14 mouse cellular contexts compared by ENCODE assay signal in genomic region chr7:83238091-83238490, GRCm38 (mm10).
DNase-seq lines count a peak whose midpoint lies in the region; ATAC-seq and TF ChIP-seq lines count a peak whose summit lies in the region.
"Had no signal": no experiment of that assay in that cellular context is flagged by ENCODE, and none has a peak within 500 bp of the region (broad histone marks: within the 10 kb centered on the region; RNA-seq: fewer than 3 reads in every experiment).

No protein-coding gene starts in this region.

- intact Hi-C loops in left cerebral cortex, postnatal 10 days (cut with DNase I): no loop called here

- no peak overlapping the region for H3K9ac ChIP-seq in hindbrain, postnatal 0 days (replicated peaks; ENCODE audit: low read length)
- no peak overlapping the region for H3K9ac ChIP-seq in liver, embryonic 11.5 days (ENCODE audit: low read depth, low read length)
- H3K9ac ChIP-seq: liver, embryonic 12.5 days; midbrain, embryonic 15.5 days had no signal

- H3K27me3 ChIP-seq in hindbrain, postnatal 0 days (ENCODE audit: insufficient read depth, low read length): no peaks in the 10 kb centered on the region
- H3K27me3 ChIP-seq in hindbrain, embryonic 10.5 days (ENCODE audit: insufficient read depth, poor library complexity, severe bottlenecking): no peaks in the 10 kb centered on the region
- no peaks in the 10 kb centered on the region for H3K27me3 ChIP-seq in liver, embryonic 11.5 days (replicated peaks; ENCODE audit: control insufficient read depth, insufficient read depth, low read length)
- H3K27me3 ChIP-seq: liver, embryonic 12.5 days; midbrain, embryonic 15.5 days had no signal

- H3K27ac ChIP-seq in hindbrain, postnatal 0 days: no peak overlapping the region
- H3K27ac ChIP-seq in hindbrain, embryonic 10.5 days: no peak overlapping the region
- H3K27ac ChIP-seq in liver, embryonic 11.5 days (ENCODE audit: low read depth, low read length): no peak overlapping the region
- H3K27ac ChIP-seq: liver, embryonic 12.5 days; midbrain, embryonic 15.5 days had no signal

- no peaks in the 10 kb centered on the region for H3K9me3 ChIP-seq in hindbrain, postnatal 0 days (ENCODE audit: low read length)
- no peaks in the 10 kb centered on the region for H3K9me3 ChIP-seq in hindbrain, embryonic 10.5 days
- no peaks in the 10 kb centered on the region for H3K9me3 ChIP-seq in liver, embryonic 11.5 days (ENCODE audit: control insufficient read depth, low read length)
- H3K9me3 ChIP-seq: liver, embryonic 12.5 days; midbrain, embryonic 15.5 days had no signal

- DNase-seq in hindbrain, postnatal 0 days (ENCODE audit: low spot score): peak; percentile 43
- no peak for DNase-seq in hindbrain, embryonic 10.5 days (ENCODE audit: low spot score)
- DNase-seq in cerebellum, adult 8-10 months: peak; percentile 56
- peak; percentile 73 for DNase-seq in fibroblast of lung, adult 2 months (ENCODE audit: low read depth)
- peak; percentile 52 to 56 for DNase-seq in layer of hippocampus, postnatal 36 days
- no peak for DNase-seq in left cerebral cortex, postnatal 10 days (ENCODE audit: extremely low spot score in 1 of 2, low spot score in 2 of 2)
- no peak for DNase-seq in spleen, postnatal 36 days (ENCODE audit: low spot score in 2 of 2)
- no peak for DNase-seq in liver, embryonic 11.5 days (ENCODE audit: low spot score)
- DNase-seq: heart, adult 11 months; heart, postnatal 14 days; lung, postnatal 10 days; thymus, postnatal 4 days had no signal

- no peaks in the 10 kb centered on the region for H3K4me1 ChIP-seq in hindbrain, postnatal 0 days (ENCODE audit: insufficient read depth, low read length)
- no peaks in the 10 kb centered on the region for H3K4me1 ChIP-seq in hindbrain, embryonic 10.5 days (replicated peaks)
- no peaks in the 10 kb centered on the region for H3K4me1 ChIP-seq in liver, embryonic 11.5 days (replicated peaks; ENCODE audit: control insufficient read depth, insufficient read depth, low read length)
- H3K4me1 ChIP-seq: liver, embryonic 12.5 days; midbrain, embryonic 15.5 days had no signal

- TF ChIP-seq CTCF in hindbrain, postnatal 0 days (IDR thresholded peaks at IDR 0.05; ENCODE audit: low read depth): no peak

- ATAC-seq in hindbrain, postnatal 0 days: peak; percentile 64; the same call in 1 of the 2 replicates
- ATAC-seq in liver, embryonic 11.5 days (replicated peaks; ENCODE audit: low FRiP score): no peak
- ATAC-seq: liver, embryonic 12.5 days; midbrain, embryonic 15.5 days had no signal

- H3K4me3 ChIP-seq in hindbrain, postnatal 0 days (ENCODE audit: low read length): no peak overlapping the region
- H3K4me3 ChIP-seq in hindbrain, embryonic 10.5 days: no peak overlapping the region
- no peak overlapping the region for H3K4me3 ChIP-seq in liver, embryonic 11.5 days (ENCODE audit: low read depth, low read length)
- H3K4me3 ChIP-seq: liver, embryonic 12.5 days; midbrain, embryonic 15.5 days had no signal

- H3K36me3 ChIP-seq in hindbrain, postnatal 0 days (ENCODE audit: insufficient read depth, low read length): no peaks in the 10 kb centered on the region
- H3K36me3 ChIP-seq in hindbrain, embryonic 10.5 days: no peaks in the 10 kb centered on the region
- no peaks in the 10 kb centered on the region for H3K36me3 ChIP-seq in liver, embryonic 11.5 days (ENCODE audit: control insufficient read depth, insufficient read depth, low read length)
- H3K36me3 ChIP-seq: liver, embryonic 12.5 days; midbrain, embryonic 15.5 days had no signal

- H3K4me2 ChIP-seq in hindbrain, postnatal 0 days (ENCODE audit: low read depth, low read length): no peak overlapping the region
- H3K4me2 ChIP-seq in liver, embryonic 11.5 days: no peak overlapping the region
- H3K4me2 ChIP-seq: liver, embryonic 12.5 days; midbrain, embryonic 15.5 days had no signal

Comparison
In these comparisons a context has a peak if more than half of its experiments do, and no peak if none do; other contexts are left out.
1. DNase-seq: peak in hindbrain, postnatal 0 days (single experiment), cerebellum, adult 8-10 months (single experiment), fibroblast of lung, adult 2 months (single experiment) and layer of hippocampus, postnatal 36 days (2 of 2); none in hindbrain, embryonic 10.5 days (single experiment), left cerebral cortex, postnatal 10 days (0 of 2), spleen, postnatal 36 days (0 of 2) and liver, embryonic 11.5 days (single experiment).